Comparison of ENCODE assay signal across 11 mouse cellular contexts in the genomic region with DNA sequence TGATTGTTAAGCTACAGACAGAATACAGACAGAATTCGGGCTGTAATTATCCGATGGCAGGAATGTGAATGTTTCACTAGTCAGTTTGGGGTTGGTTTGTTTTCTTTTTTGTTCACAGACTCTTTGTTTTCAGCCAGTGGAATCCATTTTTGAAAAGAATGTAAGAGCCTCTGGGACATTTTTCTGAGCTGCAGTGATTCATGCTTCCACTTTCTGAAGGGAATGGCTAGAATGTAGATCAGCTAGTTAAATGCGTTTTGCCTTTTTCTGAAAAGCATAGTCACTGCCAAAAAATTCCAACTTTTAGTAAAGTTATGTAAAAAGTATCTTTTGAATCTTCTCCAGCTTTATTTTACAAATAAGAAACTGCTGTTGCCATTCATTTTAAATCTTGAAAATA.
DNase-seq lines count a peak whose midpoint lies in the region; ATAC-seq and TF ChIP-seq lines count a peak whose summit lies in the region.
"Had no signal": no experiment of that assay in that cellular context is flagged by ENCODE, and none has a peak within 500 bp of the region (broad histone marks: within the 10 kb centered on the region; RNA-seq: fewer than 3 reads in every experiment).

No protein-coding gene starts in this region.

- no peak for DNase-seq in gastrocnemius, adult 2 months
- no peak for DNase-seq in gastrocnemius, adult 18-20 months (ENCODE audit: low spot score)
- peak; percentile 74 for DNase-seq in kidney, postnatal 0 days (ENCODE audit: low spot score)
- DNase-seq in kidney, postnatal 14 days = no peak
- DNase-seq in Muller cell, postnatal 12 days (ENCODE audit: inconsistent ontology term) = peak; percentile 97
- DNase-seq in embryonic facial prominence, embryonic 14.5 days (ENCODE audit: low spot score) = peak; percentile 72
- DNase-seq in retina, embryonic 14.5 days (ENCODE audit: low spot score) = no peak
- DNase-seq: adrenal gland, adult 8-10 months; heart, adult 18-20 months; liver, embryonic 13.5 days had no signal

- H3K27ac ChIP-seq in gastrocnemius, adult 2 months = peak overlapping the region; percentile 62; the same call in 1 of the 2 replicates
- peak overlapping the region; percentile 37 for H3K27ac ChIP-seq in kidney, postnatal 0 days
- peak overlapping the region; percentile 73 for H3K27ac ChIP-seq in embryonic facial prominence, embryonic 14.5 days (replicated peaks; ENCODE audit: low read depth, low read length)
- H3K27ac ChIP-seq: liver, embryonic 13.5 days had no signal

- H3K4me3 ChIP-seq in gastrocnemius, adult 2 months = no peak overlapping the region
- no peak overlapping the region for H3K4me3 ChIP-seq in kidney, postnatal 0 days (replicated peaks; ENCODE audit: low read depth, low read length)
- H3K4me3 ChIP-seq in embryonic facial prominence, embryonic 14.5 days (ENCODE audit: low read depth, low read length) = no peak overlapping the region
- H3K4me3 ChIP-seq: liver, embryonic 13.5 days had no signal

- H3K9ac ChIP-seq in kidney, postnatal 0 days (ENCODE audit: low read depth, low read length) = no peak overlapping the region
- H3K9ac ChIP-seq in embryonic facial prominence, embryonic 14.5 days (ENCODE audit: low read depth, low read length) = no peak overlapping the region; the same call in 1 of the 2 replicates
- H3K9ac ChIP-seq: liver, embryonic 13.5 days had no signal

- no peaks in the 10 kb centered on the region for H3K27me3 ChIP-seq in kidney, postnatal 0 days (ENCODE audit: insufficient read depth, low read length)
- no peaks in the 10 kb centered on the region for H3K27me3 ChIP-seq in embryonic facial prominence, embryonic 14.5 days (replicated peaks; ENCODE audit: control insufficient read depth, insufficient read depth, low read length)
- H3K27me3 ChIP-seq: liver, embryonic 13.5 days had no signal

- H3K4me2 ChIP-seq in kidney, postnatal 0 days (ENCODE audit: low read length) = peak overlapping the region; percentile 27; the same call in 1 of the 2 replicates
- peak overlapping the region; percentile 16; the same call in 1 of the 2 replicates for H3K4me2 ChIP-seq in embryonic facial prominence, embryonic 14.5 days (ENCODE audit: low read depth, low read length)
- H3K4me2 ChIP-seq: liver, embryonic 13.5 days had no signal

- H3K36me3 ChIP-seq in kidney, postnatal 0 days (ENCODE audit: insufficient read depth, low read length) = no peaks in the 10 kb centered on the region
- no peaks in the 10 kb centered on the region for H3K36me3 ChIP-seq in embryonic facial prominence, embryonic 14.5 days (ENCODE audit: control insufficient read depth, insufficient read depth, low read length)
- H3K36me3 ChIP-seq: liver, embryonic 13.5 days had no signal

- H3K9me3 ChIP-seq in kidney, postnatal 0 days (replicated peaks; ENCODE audit: low read length) = no peaks in the 10 kb centered on the region
- H3K9me3 ChIP-seq in embryonic facial prominence, embryonic 14.5 days (ENCODE audit: control insufficient read depth, low read length) = no peaks in the 10 kb centered on the region
- H3K9me3 ChIP-seq: liver, embryonic 13.5 days had no signal

- 50% methylated on average over 3 of the region's 3 CpGs for WGBS in kidney, postnatal 0 days
- WGBS in embryonic facial prominence, embryonic 14.5 days = 24% methylated on average over 3 of the region's 3 CpGs

- intact Hi-C loops in gastrocnemius, adult 2 months (cut with DNase I) = no loop called here

- ATAC-seq in kidney, postnatal 0 days (replicated peaks; ENCODE audit: low FRiP score, low read depth) = no peak
- ATAC-seq in embryonic facial prominence, embryonic 14.5 days (ENCODE audit: low read depth) = no peak; the same call in 1 of the 2 replicates
- no peak for ATAC-seq in cerebellum, adult (ENCODE audit: insufficient number of reproducible peaks, low FRiP score, low TSS enrichment)

- H3K4me1 ChIP-seq in kidney, postnatal 0 days (replicated peaks; ENCODE audit: insufficient read depth, low read length) = peaks cover 8% of the 10 kb centered on the region; the same call in 1 of the 2 replicates
- peaks cover 11% of the 10 kb centered on the region for H3K4me1 ChIP-seq in embryonic facial prominence, embryonic 14.5 days (ENCODE audit: control insufficient read depth, insufficient read depth, low read length)

- TF ChIP-seq CTCF in gastrocnemius, adult 2 months (IDR thresholded peaks at IDR 0.05) = no peak
- no peak for TF ChIP-seq CTCF in kidney, postnatal 0 days (IDR thresholded peaks at IDR 0.05; ENCODE audit: low read depth)

Comparison
In these comparisons a context has a peak if more than half of its experiments do, and no peak if none do; other contexts are left out.
1. DNase-seq: peak in kidney, postnatal 0 days (single experiment), Muller cell, postnatal 12 days (single experiment) and embryonic facial prominence, embryonic 14.5 days (single experiment); none in gastrocnemius, adult 2 months (single experiment), gastrocnemius, adult 18-20 months (single experiment), kidney, postnatal 14 days (single experiment) and retina, embryonic 14.5 days (single experiment).
2. Peak in every context shown above with its lines, with median percentiles within 50 percentile points of each other: H3K27ac ChIP-seq.